Mouse (Mus musculus) A20 (cell line): ENCODE data around the gene Mlkl.
"Not testable (repeated sequence)": the region's sequence is repeated elsewhere in the genome, so short reads cannot be mapped to it uniquely, and the experiment has no call there.

Experiments
- DNase-seq: peaks from one replicate; pipeline ENCODE4 v3.0.0-alpha.2; 2011; ENCODE audit warnings: low read depth, low spot score

Gene Mlkl

DNA sequence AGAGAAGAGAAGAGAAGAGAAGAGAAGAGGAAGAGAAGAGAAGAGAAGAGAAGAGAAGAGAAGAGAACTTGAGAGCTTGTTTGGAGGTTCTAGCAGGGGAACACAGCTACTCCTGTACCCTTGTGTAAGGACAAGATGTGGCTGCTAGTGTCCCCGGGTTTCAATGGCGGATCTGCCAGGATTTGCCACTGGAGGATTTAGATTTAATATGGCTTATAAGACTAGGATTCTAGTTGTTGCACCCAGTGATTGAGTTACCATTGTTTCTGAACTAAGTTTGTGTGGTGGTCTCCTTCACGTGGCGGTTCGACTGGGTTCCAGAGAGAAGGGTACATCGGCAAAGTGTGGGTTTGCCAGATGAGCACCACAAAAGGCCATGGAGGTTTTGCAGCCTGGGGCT, 24.0 kb downstream of the Mlkl start:
- not testable (repeated sequence) for DNase-seq

DNA sequence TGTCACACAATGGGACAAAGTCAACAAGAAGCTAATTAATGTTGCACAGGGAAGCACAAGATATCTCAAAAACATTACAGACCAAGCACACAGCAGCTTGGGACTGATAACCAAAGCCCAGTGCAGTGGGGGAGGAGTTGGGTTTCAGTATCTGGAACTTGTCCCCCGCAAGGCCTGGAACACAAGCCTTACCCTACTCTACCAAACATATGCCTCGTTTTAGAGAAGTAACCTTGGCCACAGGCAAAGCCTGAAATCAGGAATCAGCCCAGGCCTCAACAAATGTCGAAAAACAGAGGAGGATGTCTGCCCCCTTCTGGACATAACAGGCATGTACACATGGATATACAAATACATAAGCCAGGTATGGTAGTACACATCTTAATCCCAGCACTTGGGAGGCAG, 25.2 kb downstream of the Mlkl start:
- peak; percentile 38 for DNase-seq

GRCm38 (mm10) chr8:111310006-111310405, 28.0 kb downstream of the Mlkl start:
- DNase-seq: not testable (repeated sequence)

DNA sequence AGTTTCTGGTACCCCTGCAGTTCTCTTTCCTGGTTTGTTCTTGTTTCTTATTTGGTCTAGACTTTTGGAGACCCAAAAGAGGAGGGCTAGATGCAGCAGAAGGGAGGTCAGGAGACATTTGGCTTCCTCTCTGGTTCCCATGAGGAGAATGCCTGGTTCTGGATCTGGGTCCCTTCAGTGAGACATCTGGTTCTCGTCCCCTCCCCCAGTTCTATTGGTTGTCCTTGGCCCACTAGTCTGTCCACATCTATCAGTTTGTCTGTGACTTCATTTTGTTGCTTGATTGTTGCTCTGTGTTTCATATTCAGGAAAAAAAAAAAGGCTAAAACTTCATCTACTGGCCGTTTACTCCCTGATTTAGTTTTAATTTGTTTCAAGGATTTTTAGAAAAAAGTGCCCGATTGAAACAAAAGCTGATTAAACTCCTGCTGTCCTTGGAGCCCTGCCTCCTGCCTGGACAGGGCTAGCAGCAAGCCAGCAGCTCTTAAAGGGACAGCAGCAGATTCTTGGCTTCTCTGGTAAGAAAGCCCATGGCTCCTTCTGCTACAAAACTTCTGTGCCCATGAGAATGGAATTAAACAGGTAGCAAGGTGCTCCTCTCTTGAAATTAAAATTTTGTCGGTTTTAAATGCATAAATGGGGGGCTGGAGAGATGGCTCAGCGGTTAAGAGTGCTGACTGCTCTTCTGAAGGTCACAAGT, 32.8 kb downstream of the Mlkl start:
- no peak for DNase-seq

DNA sequence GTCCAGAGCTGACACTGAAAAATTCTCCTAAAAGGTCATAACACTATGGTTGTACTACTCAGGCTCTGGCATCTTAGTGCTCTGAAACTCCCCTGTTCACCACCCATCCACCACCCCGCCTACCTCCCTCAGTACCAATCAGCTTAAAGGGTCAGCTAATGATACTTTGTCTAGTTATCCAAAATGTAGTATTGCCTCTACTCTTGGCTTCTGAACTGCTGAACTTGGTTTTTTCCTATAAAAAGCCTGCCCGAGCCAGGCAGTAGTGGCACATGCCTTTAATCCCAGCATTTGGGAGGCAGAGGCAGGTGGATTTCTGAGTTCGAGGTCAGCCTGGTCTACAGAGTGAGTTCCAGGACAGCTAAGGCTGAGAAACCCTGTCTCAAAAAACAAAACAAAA, 33.6 kb downstream of the Mlkl start:
- no peak for DNase-seq

DNA sequence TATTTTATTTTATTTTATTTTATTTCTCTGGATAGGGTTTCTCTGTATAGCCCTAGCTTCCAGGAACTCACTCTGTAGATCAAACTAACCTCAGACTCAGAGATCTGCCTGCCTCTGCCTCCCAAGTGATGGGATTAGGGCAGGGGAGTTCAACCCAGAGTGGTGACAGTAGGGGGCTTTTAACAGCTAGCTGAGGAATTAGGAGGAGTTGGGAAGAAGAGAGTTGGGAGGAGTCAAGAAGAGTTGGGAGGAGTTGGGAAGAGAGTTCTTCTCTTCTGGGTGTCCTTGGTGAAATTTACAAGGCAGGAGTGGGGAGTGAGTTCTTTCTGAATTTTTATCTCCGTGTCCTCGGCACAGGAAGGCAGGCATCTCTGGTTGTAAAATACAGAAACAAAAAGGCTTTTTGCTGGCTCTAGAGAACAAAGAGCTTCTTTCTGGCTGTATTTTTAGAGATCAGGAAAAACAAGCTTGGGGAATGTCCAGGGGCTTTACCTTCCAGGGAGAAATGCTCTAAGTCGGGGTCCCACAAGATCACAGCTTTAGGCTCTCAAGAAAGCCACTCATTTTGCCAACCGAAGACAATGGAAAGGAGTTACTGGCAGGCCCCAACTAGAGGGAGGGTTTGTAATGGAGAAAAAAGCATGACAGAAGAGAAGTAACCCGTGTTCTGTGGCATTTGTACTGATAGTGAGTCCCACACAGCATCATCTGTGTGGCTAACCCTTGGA, 34.7 kb downstream of the Mlkl start:
- not testable (repeated sequence) for DNase-seq

GRCm38 (mm10) chr8:111300597-111301546, 37.1 kb downstream of the Mlkl start:
- DNase-seq: peak; percentile 72

- peak; percentile 99 for DNase-seq
These were observed 38.0 kb downstream of the Mlkl start, which contains the start of gene Rfwd3 for GRCm38 (mm10) chr8:111299821-111300568. Gene Rfwd3, minus strand, starts transcription at chr8:111300222.

- peak; percentile 89 for DNase-seq
These were observed 38.6 kb downstream of the Mlkl start for GRCm38 (mm10) chr8:111299363-111299820.

DNA sequence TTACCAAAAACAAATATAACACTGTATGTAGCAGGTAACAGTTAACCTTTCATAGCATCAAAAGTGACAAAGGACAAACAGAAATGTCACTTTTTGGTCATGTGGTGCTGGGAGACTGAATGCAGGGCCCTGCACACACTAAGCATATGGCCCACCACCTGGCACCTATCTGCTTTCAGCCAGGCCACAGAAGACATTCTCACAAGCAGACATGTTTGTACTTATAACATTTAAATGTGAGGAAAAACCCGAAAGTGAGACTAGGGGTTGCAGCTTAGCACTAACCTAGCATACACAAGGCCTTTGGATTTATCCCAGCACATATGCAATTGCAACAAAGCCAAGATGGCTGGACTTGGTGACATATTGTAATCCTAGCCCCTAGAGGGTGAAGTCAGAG, 40.0 kb downstream of the Mlkl start:
- no peak for DNase-seq

- no peak for DNase-seq
These were observed 46.2 kb downstream of the Mlkl start for GRCm38 (mm10) chr8:111291733-111292132.

DNA sequence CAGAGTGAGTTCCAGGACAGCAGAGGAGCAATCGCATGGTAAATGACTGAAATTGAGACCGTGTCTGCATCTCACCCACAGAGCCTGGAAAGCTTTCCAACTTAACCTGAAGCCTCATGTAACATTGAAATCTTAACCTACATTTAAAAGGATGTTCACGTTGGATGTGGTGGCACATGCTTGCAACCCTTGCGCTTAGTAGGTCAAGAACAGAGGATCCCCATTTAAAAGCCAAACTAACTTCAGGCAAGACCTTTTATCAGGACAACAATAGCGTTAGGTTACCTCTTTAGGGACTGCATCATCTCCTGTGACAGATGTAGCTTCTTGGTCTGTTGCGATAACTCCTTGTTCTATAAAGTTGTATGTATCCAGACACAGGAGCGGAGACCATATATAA, 47.4 kb downstream of the Mlkl start:
- no peak for DNase-seq

DNA sequence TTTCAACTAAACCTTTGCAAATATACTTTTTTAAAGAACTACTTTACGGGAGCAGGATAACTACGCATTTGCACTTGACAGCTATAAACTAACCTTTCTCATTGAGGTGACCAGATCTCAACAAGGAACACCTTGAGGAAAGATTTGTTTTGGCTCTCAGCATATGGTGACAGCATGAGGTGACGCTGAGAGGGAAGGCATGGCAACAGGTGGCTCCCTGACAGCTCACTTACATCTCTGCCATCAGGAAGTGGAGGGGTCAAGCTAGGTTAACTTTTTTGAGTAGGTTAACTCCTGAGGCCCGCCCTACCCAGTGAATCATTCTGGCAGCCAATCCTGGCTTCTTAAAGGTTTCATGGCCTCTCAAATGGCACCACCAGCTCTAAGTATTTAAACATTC, 52.4 kb downstream of the Mlkl start:
- no peak for DNase-seq

- no peak for DNase-seq
These were observed 55.9 kb downstream of the Mlkl start for GRCm38 (mm10) chr8:111282093-111282492.

GRCm38 (mm10) chr8:111268277-111268676, 69.7 kb downstream of the Mlkl start:
- DNase-seq: no peak

DNA sequence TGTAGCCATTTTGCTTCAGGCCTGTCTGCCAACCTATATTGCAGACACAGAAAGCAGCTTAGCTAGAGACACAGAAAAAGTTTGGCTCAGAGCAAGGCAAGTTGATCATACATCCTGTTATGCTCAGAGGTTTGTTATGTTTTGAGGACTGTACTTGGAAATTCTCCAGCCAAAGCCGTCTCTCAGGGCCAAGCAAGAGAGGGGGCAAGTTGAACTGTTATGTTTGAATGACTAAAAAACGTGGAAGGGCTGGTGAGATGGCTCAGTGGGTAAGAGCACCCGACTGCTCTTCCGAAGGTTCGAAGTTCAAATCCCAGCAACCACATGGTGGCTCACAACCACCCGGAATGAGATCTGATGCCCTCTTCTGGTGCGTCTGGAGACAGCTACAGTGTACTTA, 71.8 kb downstream of the Mlkl start:
- not testable (repeated sequence) for DNase-seq

GRCm38 (mm10) chr8:111264693-111265220, 73.2 kb downstream of the Mlkl start:
- no peak for DNase-seq

GRCm38 (mm10) chr8:111261981-111262381, 76.0 kb downstream of the Mlkl start:
- no peak for DNase-seq
